Mouse (Mus musculus) liver, embryonic 11.5 days (tissue): ENCODE data around the gene Rftn1. TPM values are rescaled to one million over a fixed set of nuclear protein-coding genes. Genes with fewer than 3 reads are reported as not detected.

ENCODE experiments used
- ATAC-seq: fragments of 200-750 bp; cut with Nextera tagmentation; replicated peaks from 2 replicates; pipeline ENCODE4 v1.8.0; 2017; ENCODE audit warnings: moderate number of reproducible peaks, mild to moderate bottlenecking, moderate TSS enrichment, moderate library complexity; ENCODE audit not compliant: low FRiP score
- DNase-seq: peaks from one replicate; pipeline ENCODE4 v3.0.0-alpha.2; 2017; ENCODE audit warnings: low spot score
- H3K27ac ChIP-seq: fragments of 300-500 bp; sonication (generic); 2 replicates; pipeline ENCODE4 v1.5.1; 2014; ENCODE audit warnings: mild to moderate bottlenecking, low read depth, low read length, control low read depth
- H3K27me3 ChIP-seq: fragments of 300-500 bp; sonication (generic); replicated peaks from 2 replicates; pipeline ENCODE4 v1.6.1; 2014; ENCODE audit warnings: low read length, mixed read lengths; ENCODE audit not compliant: control insufficient read depth, insufficient read depth
- H3K36me3 ChIP-seq: fragments of 300-500 bp; sonication (generic); 2 replicates; pipeline ENCODE4 v1.6.1; 2014; ENCODE audit warnings: mild to moderate bottlenecking, low read length, moderate library complexity, mixed read lengths; ENCODE audit not compliant: control insufficient read depth, insufficient read depth
- H3K4me1 ChIP-seq: fragments of 300-500 bp; sonication (generic); replicated peaks from 2 replicates; pipeline ENCODE4 v1.6.1; 2014; ENCODE audit warnings: low read length, mixed read lengths; ENCODE audit not compliant: control insufficient read depth, insufficient read depth
- H3K4me2 ChIP-seq: fragments of 300-500 bp; sonication (generic); 2 replicates; pipeline ENCODE4 v1.6.1; 2014; ENCODE audit warnings: mild to moderate bottlenecking, control low read depth, moderate library complexity
- H3K4me3 ChIP-seq: fragments of 300-500 bp; sonication (generic); 2 replicates; pipeline ENCODE4 v1.5.1; 2014; ENCODE audit warnings: low read depth, low read length, control low read depth
- H3K9ac ChIP-seq: fragments of 300-500 bp; sonication (generic); 2 replicates; pipeline ENCODE4 v1.6.1; 2014; ENCODE audit warnings: low read depth, low read length, control low read depth
- H3K9me3 ChIP-seq: fragments of 300-500 bp; sonication (generic); 2 replicates; pipeline ENCODE4 v1.6.1; 2016; ENCODE audit warnings: low read length, inconsistent platforms, mixed read lengths; ENCODE audit not compliant: control insufficient read depth
- WGBS: fragments of 180-500 bp; shearing (Covaris S2); extraction: QIAGEN DNeasy Blood & Tissue Kit; methylation state at CpG from one replicate; pipeline ENCODE4 v1.1.7; 2014; 5-methylcytosine and 5-hydroxymethylcytosine counted together
- polyA plus RNA-seq: library from polyadenylated mRNA; unstranded; fragments of >200 nt; fragmentation: Nextera tagmentation; extraction: Ambion mirVana; gene quantifications from 2 replicates; pipeline ENCODE4 v1.2.1, GENCODE M21; 2014

Gene Rftn1
- polyA plus RNA-seq, 1 experiment from 2014 or later, result 12.8 TPM

GRCm38 (mm10) chr17:50229534-50229933, 39.1 kb upstream of the Rftn1 start:
- DNase-seq, result no peak
- H3K9me3 ChIP-seq, result no peaks in the 10 kb centered on the region
- WGBS, result 71% methylated on average over 4 of the region's 4 CpGs

GRCm38 (mm10) chr17:50227366-50227765, 36.9 kb upstream of the Rftn1 start:
- no peak for DNase-seq
- H3K36me3 ChIP-seq, result no peaks in the 10 kb centered on the region
- no peaks in the 10 kb centered on the region for H3K27me3 ChIP-seq
- H3K4me2 ChIP-seq, result no peak overlapping the region
- H3K9me3 ChIP-seq, result no peaks in the 10 kb centered on the region
- no peak overlapping the region for H3K27ac ChIP-seq
- H3K4me1 ChIP-seq, result no peaks in the 10 kb centered on the region
- ATAC-seq, result no peak
- 60% methylated on average over 7 of the region's 7 CpGs for WGBS
- H3K4me3 ChIP-seq, result no peak overlapping the region
- H3K9ac ChIP-seq, result no peak overlapping the region

More at GRCm38 (mm10) chr17:50229534-50229933, 39.1 kb upstream of the Rftn1 start:
- no peak for ATAC-seq
- H3K4me1 ChIP-seq, result no peaks in the 10 kb centered on the region
- no peaks in the 10 kb centered on the region for H3K36me3 ChIP-seq
- no peaks in the 10 kb centered on the region for H3K27me3 ChIP-seq
- H3K4me3 ChIP-seq, result no peak overlapping the region
- H3K27ac ChIP-seq, result no peak overlapping the region
- H3K9ac ChIP-seq, result no peak overlapping the region
- H3K4me2 ChIP-seq, result no peak overlapping the region

- no peak overlapping the region for H3K27ac ChIP-seq
- no peaks in the 10 kb centered on the region for H3K27me3 ChIP-seq
- DNase-seq, result no peak
- H3K4me3 ChIP-seq, result no peak overlapping the region
- no peaks in the 10 kb centered on the region for H3K9me3 ChIP-seq
- H3K4me2 ChIP-seq, result no peak overlapping the region
- ATAC-seq, result no peak
- no peak overlapping the region for H3K9ac ChIP-seq
- H3K36me3 ChIP-seq, result no peaks in the 10 kb centered on the region
- 68% methylated on average over 5 of the region's 5 CpGs for WGBS
- H3K4me1 ChIP-seq, result no peaks in the 10 kb centered on the region
Observed at GRCm38 (mm10) chr17:50224718-50225117, 34.2 kb upstream of the Rftn1 start.

GRCm38 (mm10) chr17:50217978-50218377, 27.5 kb upstream of the Rftn1 start:
- H3K4me2 ChIP-seq, result no peak overlapping the region

GRCm38 (mm10) chr17:50215104-50215503, 24.6 kb upstream of the Rftn1 start:
- Histone ChIP-seq H3K4me1 (no peaks in the 10 kb centered on the region), H3K27me3 (no peaks in the 10 kb centered on the region), H3K4me3 (no peak overlapping the region), H3K4me2 (no peak overlapping the region), H3K9me3 (no peaks in the 10 kb centered on the region), H3K36me3 (no peaks in the 10 kb centered on the region), H3K27ac (no peak overlapping the region), H3K9ac (no peak overlapping the region)
- ATAC-seq (no peak), DNase-seq (no peak)
- WGBS, result 85% methylated on average over 6 of the region's 6 CpGs

More at GRCm38 (mm10) chr17:50217978-50218377, 27.5 kb upstream of the Rftn1 start:
- ATAC-seq (no peak), DNase-seq (no peak)
- Histone ChIP-seq H3K9ac (no peak overlapping the region), H3K9me3 (no peaks in the 10 kb centered on the region), H3K36me3 (no peaks in the 10 kb centered on the region), H3K27me3 (no peaks in the 10 kb centered on the region), H3K27ac (no peak overlapping the region), H3K4me3 (no peak overlapping the region), H3K4me1 (no peaks in the 10 kb centered on the region)
- 59% methylated on average over 4 of the region's 4 CpGs for WGBS

- DNase-seq, result no peak
- no peaks in the 10 kb centered on the region for H3K27me3 ChIP-seq
- 65% methylated on average over 4 of the region's 4 CpGs for WGBS
- no peaks in the 10 kb centered on the region for H3K4me1 ChIP-seq
- no peak overlapping the region for H3K27ac ChIP-seq
- no peaks in the 10 kb centered on the region for H3K36me3 ChIP-seq
- H3K4me2 ChIP-seq, result no peak overlapping the region
- H3K9me3 ChIP-seq, result no peaks in the 10 kb centered on the region
- ATAC-seq, result no peak
- H3K4me3 ChIP-seq, result no peak overlapping the region
- H3K9ac ChIP-seq, result no peak overlapping the region
Observed at GRCm38 (mm10) chr17:50213117-50213516, 22.6 kb upstream of the Rftn1 start.

- no peak overlapping the region for H3K27ac ChIP-seq
- no peak for ATAC-seq
- DNase-seq, result no peak
- H3K4me1 ChIP-seq, result no peaks in the 10 kb centered on the region
- H3K36me3 ChIP-seq, result no peaks in the 10 kb centered on the region
- no peaks in the 10 kb centered on the region for H3K9me3 ChIP-seq
- WGBS, result 89% methylated on average over 7 of the region's 7 CpGs
- H3K4me2 ChIP-seq, result no peak overlapping the region
- H3K9ac ChIP-seq, result no peak overlapping the region
- no peaks in the 10 kb centered on the region for H3K27me3 ChIP-seq
- H3K4me3 ChIP-seq, result no peak overlapping the region
Observed at GRCm38 (mm10) chr17:50211816-50212215, 21.3 kb upstream of the Rftn1 start.

GRCm38 (mm10) chr17:50209831-50210230, 19.4 kb upstream of the Rftn1 start:
- Histone ChIP-seq H3K9ac (no peak overlapping the region), H3K27ac (no peak overlapping the region), H3K27me3 (no peaks in the 10 kb centered on the region), H3K4me2 (no peak overlapping the region), H3K4me3 (no peak overlapping the region), H3K9me3 (no peaks in the 10 kb centered on the region), H3K36me3 (no peaks in the 10 kb centered on the region), H3K4me1 (no peaks in the 10 kb centered on the region)
- WGBS, result 83% methylated on average over 6 of the region's 6 CpGs
- ATAC-seq, result no peak
- no peak for DNase-seq

- H3K27ac ChIP-seq, result no peak overlapping the region
- DNase-seq (no peak), ATAC-seq (no peak)
- 78% methylated on average over 7 of the region's 7 CpGs for WGBS
- H3K36me3 ChIP-seq, result no peaks in the 10 kb centered on the region
- H3K4me1 ChIP-seq, result no peaks in the 10 kb centered on the region
- no peaks in the 10 kb centered on the region for H3K27me3 ChIP-seq
- no peaks in the 10 kb centered on the region for H3K9me3 ChIP-seq
- no peak overlapping the region for H3K9ac ChIP-seq
- H3K4me2 ChIP-seq, result no peak overlapping the region
- H3K4me3 ChIP-seq, result no peak overlapping the region
Observed at GRCm38 (mm10) chr17:50208137-50209045, 17.9 kb upstream of the Rftn1 start.
